In the genomic region with DNA sequence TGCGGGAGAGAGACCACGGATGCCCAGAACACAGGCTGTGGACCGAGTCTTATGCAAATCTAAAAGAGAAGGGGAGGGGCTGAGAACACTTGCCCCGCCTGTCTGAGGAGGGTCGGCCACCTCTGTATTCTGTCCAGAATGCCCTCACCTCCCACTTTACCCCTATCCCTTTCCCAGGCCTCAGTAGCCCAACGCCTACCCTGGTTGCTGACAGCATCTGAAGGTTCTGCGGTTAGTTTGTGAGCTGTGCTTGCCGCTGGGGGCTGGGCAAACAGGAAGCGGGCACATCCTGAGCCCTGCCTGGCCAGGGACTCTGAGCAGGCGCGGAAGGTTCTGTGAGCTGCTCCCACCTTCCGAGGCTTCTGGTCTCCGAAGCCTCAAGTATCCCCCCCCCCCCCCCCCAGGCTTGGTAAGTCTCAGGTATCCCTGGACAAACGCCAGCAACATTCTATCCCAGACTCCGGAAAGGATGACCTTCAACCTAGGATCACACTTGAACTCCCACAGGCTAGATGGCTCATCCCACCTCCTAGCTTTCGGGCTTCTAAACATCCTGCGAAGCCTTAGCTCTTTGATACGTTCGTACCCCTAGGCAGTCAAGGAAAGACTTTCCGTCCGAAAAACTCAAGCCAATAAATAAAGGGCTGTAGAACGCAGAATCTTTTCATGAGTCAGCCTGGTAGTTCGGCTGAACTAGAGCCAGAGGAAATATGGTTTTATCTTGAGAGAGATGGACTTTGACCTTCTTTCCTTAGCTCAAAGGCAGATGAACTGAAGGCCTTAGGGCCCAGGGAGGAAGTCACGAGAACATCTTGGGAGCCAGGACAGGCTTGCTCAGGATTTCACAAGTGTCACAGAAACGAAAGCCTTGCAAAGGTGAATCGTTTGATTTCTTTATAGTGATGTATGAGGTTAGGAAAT, we compare ENCODE assay signal across 1 mouse cellular context.
TF ChIP-seq lines count a peak whose summit lies in the region.

No protein-coding gene starts in this region.

TF ChIP-seq in CH12.LX, 34 proteins besides CTCF, POLR2A, EP300 and RAD21 (continued from another document):
- TF ChIP-seq PAX5 (IDR thresholded peaks at IDR 0.05; ENCODE audit: low read length): no peak
- TF ChIP-seq RCOR1 (conservative IDR thresholded peaks at IDR 0.05; ENCODE audit: low read depth, low read length): no peak
- TF ChIP-seq NELFE (IDR thresholded peaks at IDR 0.05; ENCODE audit: low read depth, low read length): 0 out of 2 replicates have a peak, but pooled peaks have one; percentile 23
- peak; percentile 81 for TF ChIP-seq CHD2 (IDR thresholded peaks at IDR 0.05; ENCODE audit: low read length)
- no peak for TF ChIP-seq E2F4 (IDR thresholded peaks at IDR 0.05; ENCODE audit: insufficient replicate concordance, low read depth, low read length)
- TF ChIP-seq ZKSCAN1 (IDR thresholded peaks at IDR 0.05; ENCODE audit: borderline replicate concordance, low read depth, low read length): no peak
- no peak for TF ChIP-seq CHD1 (IDR thresholded peaks at IDR 0.05; ENCODE audit: low read depth, low read length)
- no peak for TF ChIP-seq MAFK (IDR thresholded peaks at IDR 0.05; ENCODE audit: insufficient replicate concordance, low read length)
- TF ChIP-seq MXI1 (IDR thresholded peaks at IDR 0.05; ENCODE audit: low read depth, low read length): no peak
- peak; percentile 69; the same call in 1 of the 2 replicates for TF ChIP-seq IRF4 (IDR thresholded peaks at IDR 0.05; ENCODE audit: low read depth, low read length)
- TF ChIP-seq MAX (IDR thresholded peaks at IDR 0.05; ENCODE audit: low read length): no peak
